Mouse (Mus musculus) T-helper 17 cell (primary cell): ENCODE measurements around the gene Ppp1r12c.

Experiments
- in situ Hi-C, 2 experiments: fragments of 300-600 bp; cut with MboI, MseI; formaldehyde crosslinking; loops; 1 replicate in 1 of 2; 2 replicates in 1 of 2; pipeline ENCODE4 v1.15.1; 2025; ENCODE audit warnings: high pct_unique_total_duplicates in 2 of 2

The Ppp1r12c gene

GRCm38 (mm10) chr7:4497271-4497903 is 4.1 kb downstream of the Ppp1r12c start:
- in situ Hi-C loops: loop anchor here in 1 of 2 experiments (25.0 kb wide), 1 partner anchor 1665 kb away; the partner anchor contains the start of genes Zfp444 and Zfp787

- in situ Hi-C loops: loop anchor here in 1 of 2 experiments (25.0 kb wide), 1 partner anchor 1666 kb away; the partner anchor contains the start of genes Zfp444 and Zfp787
Measured at GRCm38 (mm10) chr7:4496468-4496867, 5.0 kb downstream of the Ppp1r12c start.

- in situ Hi-C loops: loop anchor here in 1 of 2 experiments (25.0 kb wide), 1 partner anchor 1668 kb away; the partner anchor contains the start of genes Zfp444 and Zfp787
Measured at GRCm38 (mm10) chr7:4493991-4494390, 7.5 kb downstream of the Ppp1r12c start.

GRCm38 (mm10) chr7:4492284-4493224 is 8.9 kb downstream of the Ppp1r12c start:
- in situ Hi-C loops: loop anchor here in 1 of 2 experiments (25.0 kb wide), 1 partner anchor 1670 kb away; the partner anchor contains the start of genes Zfp444 and Zfp787

- in situ Hi-C loops: loop anchor here in 1 of 2 experiments (25.0 kb wide), 1 partner anchor 1671 kb away; the partner anchor contains the start of genes Zfp444 and Zfp787
Measured at GRCm38 (mm10) chr7:4491308-4491707, 10.2 kb downstream of the Ppp1r12c start.

GRCm38 (mm10) chr7:4482281-4482680 is 19.2 kb downstream of the Ppp1r12c start:
- in situ Hi-C loops: loop anchor here in 1 of 2 experiments (25.0 kb wide), 1 partner anchor 1680 kb away; the partner anchor contains the start of genes Zfp444 and Zfp787

GRCm38 (mm10) chr7:4479674-4480073 is 21.8 kb downstream of the Ppp1r12c start:
- in situ Hi-C loops: loop anchor here in 1 of 2 experiments (25.0 kb wide), 1 partner anchor 1683 kb away; the partner anchor contains the start of genes Zfp444 and Zfp787

GRCm38 (mm10) chr7:4478796-4479291 is 22.6 kb downstream of the Ppp1r12c start:
- in situ Hi-C loops: loop anchor here in 1 of 2 experiments (25.0 kb wide), 1 partner anchor 1683 kb away; the partner anchor contains the start of genes Zfp444 and Zfp787

- in situ Hi-C loops: loop anchor here in 1 of 2 experiments (25.0 kb wide), 1 partner anchor 1684 kb away; the partner anchor contains the start of genes Zfp444 and Zfp787
Measured at GRCm38 (mm10) chr7:4478021-4478795, 23.3 kb downstream of the Ppp1r12c start.

GRCm38 (mm10) chr7:4473940-4474339 is 27.5 kb downstream of the Ppp1r12c start:
- in situ Hi-C loops: no loop called here

GRCm38 (mm10) chr7:4471179-4471555 is 30.3 kb downstream of the Ppp1r12c start:
- in situ Hi-C loops: no loop called here

- in situ Hi-C loops: no loop called here
Measured at GRCm38 (mm10) chr7:4470275-4471178, 31.0 kb downstream of the Ppp1r12c start.

GRCm38 (mm10) chr7:4467801-4468200 is 33.7 kb downstream of the Ppp1r12c start:
- in situ Hi-C loops: no loop called here

GRCm38 (mm10) chr7:4464194-4464824 is 37.2 kb downstream of the Ppp1r12c start:
- in situ Hi-C loops: no loop called here

GRCm38 (mm10) chr7:4460576-4461434 is 40.7 kb downstream of the Ppp1r12c start, which contains the start of gene Eps8l1:
Gene Eps8l1, plus strand, starts transcription at chr7:4460674.
- in situ Hi-C loops: no loop called here

GRCm38 (mm10) chr7:4452644-4453043 is 48.8 kb downstream of the Ppp1r12c start:
- in situ Hi-C loops: no loop called here

GRCm38 (mm10) chr7:4449211-4449610 is 52.3 kb downstream of the Ppp1r12c start:
- in situ Hi-C loops: loop anchor here (5.0 to 25.0 kb wide), 3 partner anchors 296 to 1838 kb away; partner anchors contain the start of genes Kmt5c (in 1 of the 2) and Zfp667 (in 1 of the 2)

- in situ Hi-C loops: loop anchor here (5.0 to 25.0 kb wide), 3 partner anchors 296 to 1839 kb away; partner anchors contain the start of genes Kmt5c (in 1 of the 2) and Zfp667 (in 1 of the 2)
Measured at GRCm38 (mm10) chr7:4448439-4448838, 53.0 kb downstream of the Ppp1r12c start.
